Mouse (Mus musculus) hindbrain, embryonic 12.5 days (tissue): Measurements from ENCODE around the gene Ddias. TPM values are rescaled to one million over a fixed set of nuclear protein-coding genes. Genes with fewer than 3 reads are reported as not detected.

Experiments
- ATAC-seq: fragments of 200-750 bp; cut with Nextera tagmentation; 2 replicates; pipeline ENCODE4 v1.8.0; 2017; ENCODE audit warnings: moderate TSS enrichment; ENCODE audit not compliant: low FRiP score
- H3K27ac ChIP-seq: fragments of 300-500 bp; sonication (generic); 2 replicates; pipeline ENCODE4 v1.5.1; 2016; ENCODE audit warnings: mild to moderate bottlenecking
- H3K27me3 ChIP-seq: fragments of 300-500 bp; sonication (generic); 2 replicates; pipeline ENCODE4 v1.6.1; 2016; ENCODE audit warnings: mild to moderate bottlenecking
- H3K36me3 ChIP-seq: fragments of 300-500 bp; sonication (generic); 2 replicates; pipeline ENCODE4 v1.6.1; 2016; ENCODE audit warnings: mild to moderate bottlenecking
- H3K4me1 ChIP-seq: fragments of 300-500 bp; sonication (generic); 2 replicates; pipeline ENCODE4 v1.6.1; 2016
- H3K4me2 ChIP-seq: fragments of 300-500 bp; sonication (generic); replicated peaks from 2 replicates; pipeline ENCODE4 v1.6.1; 2016; ENCODE audit warnings: mild to moderate bottlenecking
- H3K4me3 ChIP-seq: fragments of 300-500 bp; sonication (generic); 2 replicates; pipeline ENCODE4 v1.5.1; 2016; ENCODE audit warnings: mild to moderate bottlenecking
- H3K9ac ChIP-seq: fragments of 300-500 bp; sonication (generic); 2 replicates; pipeline ENCODE4 v1.6.1; 2016; ENCODE audit warnings: mild to moderate bottlenecking, moderate library complexity
- H3K9me3 ChIP-seq: fragments of 300-500 bp; sonication (generic); replicated peaks from 2 replicates; pipeline ENCODE4 v1.6.1; 2016; ENCODE audit warnings: mild to moderate bottlenecking
- WGBS: fragments of 180-500 bp; shearing (Covaris S2); methylation state at CpG from one replicate; pipeline ENCODE4 v1.1.7; 2016; 5-methylcytosine and 5-hydroxymethylcytosine counted together
- polyA plus RNA-seq: library from polyadenylated mRNA; unstranded; fragments of >200 nt; fragmentation: Nextera tagmentation; extraction: Ambion mirVana; gene quantifications from 2 replicates; pipeline ENCODE4 v1.2.1, GENCODE M21; 2016

The Ddias gene
- polyA plus RNA-seq, 1 experiment from 2014 or later: 13.5 TPM

- no peak for ATAC-seq
- Histone ChIP-seq H3K36me3 (peaks cover 9% of the 10 kb centered on the region), H3K9ac (no peak overlapping the region), H3K4me2 (no peak overlapping the region), H3K4me1 (no peaks in the 10 kb centered on the region), H3K27ac (no peak overlapping the region), H3K9me3 (no peaks in the 10 kb centered on the region), H3K27me3 (no peaks in the 10 kb centered on the region), H3K4me3 (no peak overlapping the region)
- 90% methylated on average over 11 of the region's 11 CpGs for WGBS
These were observed 36.8 kb downstream of the Ddias start for GRCm38 (mm10) chr7:92837226-92837625.

GRCm38 (mm10) chr7:92836447-92836846, 37.6 kb downstream of the Ddias start:
- H3K27me3 ChIP-seq: no peaks in the 10 kb centered on the region
- 87% methylated on average over 3 of the region's 3 CpGs for WGBS
- no peak overlapping the region for H3K9ac ChIP-seq
- H3K36me3 ChIP-seq: peaks cover 9% of the 10 kb centered on the region
- no peak overlapping the region for H3K4me3 ChIP-seq
- no peak overlapping the region for H3K4me2 ChIP-seq
- no peak for ATAC-seq
- no peaks in the 10 kb centered on the region for H3K4me1 ChIP-seq
- H3K9me3 ChIP-seq: no peaks in the 10 kb centered on the region
- no peak overlapping the region for H3K27ac ChIP-seq

GRCm38 (mm10) chr7:92834391-92834790, 39.7 kb downstream of the Ddias start:
- Histone ChIP-seq H3K9me3 (no peaks in the 10 kb centered on the region), H3K4me3 (no peak overlapping the region), H3K4me2 (no peak overlapping the region), H3K36me3 (peaks cover 9% of the 10 kb centered on the region), H3K27ac (no peak overlapping the region), H3K27me3 (no peaks in the 10 kb centered on the region), H3K4me1 (no peaks in the 10 kb centered on the region), H3K9ac (no peak overlapping the region)
- ATAC-seq: no peak
- WGBS: 89% methylated on average over 2 of the region's 2 CpGs

- no peak overlapping the region for H3K4me3 ChIP-seq
- no peaks in the 10 kb centered on the region for H3K4me1 ChIP-seq
- no peak for ATAC-seq
- H3K9me3 ChIP-seq: no peaks in the 10 kb centered on the region
- no peaks in the 10 kb centered on the region for H3K27me3 ChIP-seq
- WGBS: 92% methylated on average over 6 of the region's 6 CpGs
- peaks cover 9% of the 10 kb centered on the region for H3K36me3 ChIP-seq
- H3K9ac ChIP-seq: no peak overlapping the region
- no peak overlapping the region for H3K27ac ChIP-seq
- no peak overlapping the region for H3K4me2 ChIP-seq
These were observed 41.7 kb downstream of the Ddias start for GRCm38 (mm10) chr7:92832395-92832794.

- ATAC-seq: no peak
- H3K4me2 ChIP-seq: no peak overlapping the region
- no peak overlapping the region for H3K9ac ChIP-seq
- no peaks in the 10 kb centered on the region for H3K27me3 ChIP-seq
- H3K4me1 ChIP-seq: no peaks in the 10 kb centered on the region
- H3K4me3 ChIP-seq: no peak overlapping the region
- 0 out of 2 replicates have a peak, but pooled peaks cover 6% of the 10 kb centered on the region for H3K36me3 ChIP-seq
- H3K27ac ChIP-seq: no peak overlapping the region
- H3K9me3 ChIP-seq: no peaks in the 10 kb centered on the region
- 58% methylated on average over 3 of the region's 3 CpGs for WGBS
These were observed 46.1 kb downstream of the Ddias start for GRCm38 (mm10) chr7:92827981-92828380.

GRCm38 (mm10) chr7:92826248-92826647, 47.8 kb downstream of the Ddias start:
- H3K4me1 ChIP-seq: no peaks in the 10 kb centered on the region
- no peak for ATAC-seq
- WGBS: 89% methylated on average over 3 of the region's 3 CpGs

GRCm38 (mm10) chr7:92822409-92823101, 51.5 kb downstream of the Ddias start:
- H3K4me3 ChIP-seq: no peak overlapping the region
- ATAC-seq: no peak
- H3K9ac ChIP-seq: no peak overlapping the region
- no peaks in the 10 kb centered on the region for H3K27me3 ChIP-seq
- H3K4me2 ChIP-seq: no peak overlapping the region
- H3K36me3 ChIP-seq: 0 out of 2 replicates have a peak, but pooled peaks cover 6% of the 10 kb centered on the region
- WGBS: 72% methylated on average over 1 of the region's 1 CpGs
- no peaks in the 10 kb centered on the region for H3K4me1 ChIP-seq
- no peak overlapping the region for H3K27ac ChIP-seq
- H3K9me3 ChIP-seq: no peaks in the 10 kb centered on the region

More at GRCm38 (mm10) chr7:92826248-92826647, 47.8 kb downstream of the Ddias start:
- 0 out of 2 replicates have a peak, but pooled peaks cover 6% of the 10 kb centered on the region for H3K36me3 ChIP-seq
- H3K4me2 ChIP-seq: no peak overlapping the region
- H3K4me3 ChIP-seq: no peak overlapping the region
- H3K9me3 ChIP-seq: no peaks in the 10 kb centered on the region
- H3K27ac ChIP-seq: no peak overlapping the region
- H3K9ac ChIP-seq: no peak overlapping the region
- H3K27me3 ChIP-seq: no peaks in the 10 kb centered on the region

GRCm38 (mm10) chr7:92821871-92822270, 52.2 kb downstream of the Ddias start:
- H3K4me1 ChIP-seq: no peaks in the 10 kb centered on the region
- H3K9ac ChIP-seq: no peak overlapping the region
- no peak for ATAC-seq
- no peak overlapping the region for H3K27ac ChIP-seq
- H3K4me2 ChIP-seq: no peak overlapping the region
- H3K4me3 ChIP-seq: no peak overlapping the region
- no peaks in the 10 kb centered on the region for H3K27me3 ChIP-seq
- H3K9me3 ChIP-seq: no peaks in the 10 kb centered on the region
- H3K36me3 ChIP-seq: 0 out of 2 replicates have a peak, but pooled peaks cover 5% of the 10 kb centered on the region
- WGBS: 70% methylated on average over 4 of the region's 4 CpGs

- Histone ChIP-seq H3K4me3 (no peak overlapping the region), H3K4me2 (no peak overlapping the region), H3K9me3 (no peaks in the 10 kb centered on the region), H3K36me3 (0 out of 2 replicates have a peak, but pooled peaks cover 3% of the 10 kb centered on the region), H3K27me3 (no peaks in the 10 kb centered on the region), H3K4me1 (no peaks in the 10 kb centered on the region), H3K9ac (no peak overlapping the region), H3K27ac (no peak overlapping the region)
- WGBS: 75% methylated on average over 7 of the region's 7 CpGs
- ATAC-seq: no peak
These were observed 53.0 kb downstream of the Ddias start for GRCm38 (mm10) chr7:92820941-92821465.

GRCm38 (mm10) chr7:92820410-92820809, 53.6 kb downstream of the Ddias start:
- H3K9me3 ChIP-seq: no peaks in the 10 kb centered on the region
- H3K4me1 ChIP-seq: no peaks in the 10 kb centered on the region
- ATAC-seq: no peak
- no peak overlapping the region for H3K4me2 ChIP-seq
- 74% methylated on average over 1 of the region's 1 CpGs for WGBS
- H3K4me3 ChIP-seq: no peak overlapping the region
- no peaks in the 10 kb centered on the region for H3K27me3 ChIP-seq
- no peak overlapping the region for H3K27ac ChIP-seq
- H3K9ac ChIP-seq: no peak overlapping the region
- H3K36me3 ChIP-seq: no peaks in the 10 kb centered on the region

GRCm38 (mm10) chr7:92819656-92820055, 54.4 kb downstream of the Ddias start:
- Histone ChIP-seq H3K4me2 (no peak overlapping the region), H3K27me3 (no peaks in the 10 kb centered on the region), H3K27ac (no peak overlapping the region), H3K9me3 (no peaks in the 10 kb centered on the region), H3K4me1 (no peaks in the 10 kb centered on the region), H3K4me3 (no peak overlapping the region), H3K36me3 (no peaks in the 10 kb centered on the region), H3K9ac (no peak overlapping the region)
- WGBS: 91% methylated on average over 11 of the region's 11 CpGs
- no peak for ATAC-seq

GRCm38 (mm10) chr7:92817886-92818285, 56.2 kb downstream of the Ddias start:
- Histone ChIP-seq H3K9me3 (no peaks in the 10 kb centered on the region), H3K27ac (no peak overlapping the region), H3K4me2 (no peak overlapping the region), H3K27me3 (no peaks in the 10 kb centered on the region), H3K4me1 (no peaks in the 10 kb centered on the region), H3K4me3 (no peak overlapping the region), H3K36me3 (no peaks in the 10 kb centered on the region), H3K9ac (no peak overlapping the region)
- ATAC-seq: no peak
- WGBS: 91% methylated on average over 9 of the region's 9 CpGs

- Histone ChIP-seq H3K4me1 (no peaks in the 10 kb centered on the region), H3K36me3 (no peaks in the 10 kb centered on the region), H3K27ac (no peak overlapping the region), H3K4me3 (no peak overlapping the region), H3K9me3 (no peaks in the 10 kb centered on the region), H3K4me2 (no peak overlapping the region), H3K27me3 (no peaks in the 10 kb centered on the region), H3K9ac (no peak overlapping the region)
- ATAC-seq: no peak
- WGBS: 78% methylated on average over 2 of the region's 2 CpGs
These were observed 56.8 kb downstream of the Ddias start for GRCm38 (mm10) chr7:92817242-92817641.
